Mouse (Mus musculus) embryo, embryonic 11 days (tissue): ENCODE measurements around the gene Tigar.

Experiments
- DNase-seq: peaks from one replicate; pipeline ENCODE4 v3.0.0-alpha.2; 2015

Gene Tigar

DNA sequence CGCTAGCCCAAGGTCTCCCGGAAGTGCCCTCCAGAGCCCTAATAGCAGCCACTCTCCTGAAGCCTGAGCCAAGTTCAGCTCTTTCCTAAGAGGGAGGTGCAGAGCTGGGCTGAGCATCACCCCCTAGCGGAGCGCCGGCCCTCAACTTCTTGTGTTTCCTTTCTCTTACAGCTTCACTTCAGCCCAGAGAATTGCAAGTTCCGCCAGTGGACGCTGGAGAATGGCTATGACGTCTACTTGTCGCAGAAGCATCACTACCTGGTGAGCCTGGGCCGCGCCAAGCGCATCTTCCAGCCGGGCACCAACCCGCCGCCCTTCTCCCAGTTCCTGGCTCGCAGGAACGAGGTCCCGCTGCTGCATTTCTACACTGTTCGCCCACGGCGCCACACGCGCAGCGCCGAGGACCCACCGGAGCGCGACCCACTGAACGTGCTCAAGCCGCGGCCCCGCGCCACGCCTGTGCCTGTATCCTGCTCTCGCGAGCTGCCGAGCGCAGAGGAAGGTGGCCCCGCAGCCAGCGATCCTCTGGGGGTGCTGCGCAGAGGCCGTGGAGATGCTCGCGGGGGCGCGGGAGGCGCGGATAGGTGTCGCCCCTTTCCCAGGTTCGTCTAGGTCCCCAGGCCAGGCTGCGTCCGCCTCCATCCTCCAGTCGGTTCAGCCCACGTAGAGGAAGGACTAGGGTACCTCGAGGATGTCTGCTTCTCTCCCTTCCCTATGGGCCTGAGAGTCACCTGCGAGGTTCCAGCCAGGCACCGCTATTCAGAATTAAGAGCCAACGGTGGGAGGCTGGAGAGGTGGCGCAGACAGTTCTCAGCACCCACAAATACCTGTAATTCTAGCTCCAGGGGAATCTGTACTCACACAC, 29.3 kb downstream of the Tigar start:
- DNase-seq = peak; percentile 88

DNA sequence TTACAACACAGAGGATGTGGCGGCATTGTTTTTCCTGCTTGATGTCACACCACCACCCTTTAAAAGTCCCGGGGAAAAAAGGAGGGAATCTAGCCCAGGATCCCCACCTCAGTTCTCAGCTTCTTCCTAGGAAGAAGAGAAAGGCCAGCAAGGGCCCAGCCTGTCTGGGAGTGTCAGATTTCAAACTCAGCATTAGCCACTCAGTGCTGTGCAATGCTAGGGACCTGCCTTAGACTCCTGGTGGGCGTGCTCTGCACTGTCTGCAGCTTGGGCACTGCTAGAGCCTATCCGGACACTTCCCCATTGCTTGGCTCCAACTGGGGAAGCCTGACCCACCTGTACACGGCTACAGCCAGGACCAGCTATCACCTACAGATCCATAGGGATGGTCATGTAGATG, 36.5 kb downstream of the Tigar start, which contains the start of gene Fgf23:
Gene Fgf23 (plus strand): TSS at position 86 of the 400 bp plus-strand sequence.
- DNase-seq = peak; percentile 79

DNA sequence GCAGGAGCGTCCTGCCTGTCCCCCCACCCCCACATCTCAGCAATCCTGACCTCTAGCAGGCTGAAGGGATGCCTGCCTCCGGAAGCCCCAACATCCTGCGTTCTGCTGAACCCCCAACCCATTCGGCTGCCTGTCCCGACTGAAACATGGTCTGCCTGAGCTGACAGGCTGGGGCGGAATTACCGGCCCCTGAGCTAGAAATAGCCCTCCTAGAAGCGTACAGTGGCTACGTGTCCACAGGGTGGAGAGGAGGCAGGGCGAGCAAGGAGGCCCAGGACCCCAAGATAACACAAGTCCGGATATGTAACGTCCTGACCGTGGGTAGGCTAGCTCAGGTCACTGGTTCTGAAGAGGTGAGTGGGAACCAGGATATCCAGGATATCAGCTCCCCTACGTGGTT, 44.5 kb downstream of the Tigar start:
- DNase-seq = peak; percentile 42

DNA sequence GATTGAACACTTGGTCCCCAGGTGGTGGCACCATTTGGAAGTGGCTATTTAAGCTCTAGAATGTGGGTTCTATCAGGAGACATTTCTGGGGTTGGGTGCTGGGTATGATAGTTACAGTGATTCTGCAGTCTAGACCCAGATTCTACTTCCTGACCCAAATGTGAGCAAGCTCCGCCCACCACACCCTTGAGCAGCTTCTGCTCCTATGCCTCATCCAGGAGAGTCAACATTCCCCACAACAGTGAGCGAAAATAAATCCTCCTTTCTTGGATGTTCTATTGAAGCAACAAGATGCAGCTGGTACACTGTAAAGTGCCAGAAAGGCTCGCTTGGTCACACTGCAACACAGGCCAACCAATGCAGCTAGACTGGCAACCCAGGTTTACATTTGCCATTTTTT, 45.4 kb downstream of the Tigar start:
- no peak for DNase-seq

DNA sequence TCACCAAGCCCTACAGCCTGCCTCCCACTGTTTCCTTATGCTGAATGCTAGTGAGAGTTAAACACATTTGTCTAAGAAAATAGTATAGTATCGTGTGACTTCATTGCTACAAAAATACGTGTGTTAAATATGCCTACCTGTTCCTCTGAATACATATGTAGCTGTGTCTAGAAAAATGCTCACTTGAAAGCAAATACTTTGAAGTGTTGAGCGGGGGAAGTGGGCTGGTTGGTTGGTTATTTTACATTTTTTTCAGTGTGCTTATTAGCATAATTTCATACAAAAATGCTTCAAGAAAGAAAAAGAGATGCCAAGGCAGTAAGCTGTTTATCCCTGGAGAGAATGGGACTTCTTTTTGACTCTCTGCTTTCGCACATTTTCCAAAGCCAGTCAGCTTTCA, 49.4 kb downstream of the Tigar start:
- no peak for DNase-seq

DNA sequence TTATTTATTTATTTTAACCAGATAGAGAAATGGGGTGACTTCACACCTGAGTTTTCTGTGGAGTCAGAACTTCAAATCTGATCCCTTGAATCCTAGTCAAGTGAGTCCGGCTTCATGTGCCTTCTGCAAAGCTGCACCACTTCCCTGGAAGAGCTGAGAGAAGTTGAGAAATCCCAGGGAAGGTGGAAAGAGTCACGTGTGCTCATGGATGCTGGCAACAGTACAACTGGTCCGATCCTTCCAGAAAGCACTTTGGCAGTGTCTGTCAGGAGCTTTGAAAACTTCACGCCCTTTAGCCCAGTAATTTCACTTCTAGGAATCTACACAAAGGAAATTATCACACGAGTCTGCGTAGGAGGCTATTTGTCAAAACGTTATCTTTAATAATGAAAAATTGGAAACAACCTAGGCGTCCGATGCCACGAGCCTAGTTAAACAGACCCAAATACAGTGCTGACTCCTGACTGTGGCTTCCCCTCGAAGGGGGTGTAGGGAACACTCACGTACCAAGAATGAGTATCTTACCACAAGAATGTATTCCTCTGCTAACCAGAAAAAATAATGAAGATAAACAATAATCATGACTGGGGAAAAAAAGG, 52.3 kb downstream of the Tigar start:
- DNase-seq = no peak

DNA sequence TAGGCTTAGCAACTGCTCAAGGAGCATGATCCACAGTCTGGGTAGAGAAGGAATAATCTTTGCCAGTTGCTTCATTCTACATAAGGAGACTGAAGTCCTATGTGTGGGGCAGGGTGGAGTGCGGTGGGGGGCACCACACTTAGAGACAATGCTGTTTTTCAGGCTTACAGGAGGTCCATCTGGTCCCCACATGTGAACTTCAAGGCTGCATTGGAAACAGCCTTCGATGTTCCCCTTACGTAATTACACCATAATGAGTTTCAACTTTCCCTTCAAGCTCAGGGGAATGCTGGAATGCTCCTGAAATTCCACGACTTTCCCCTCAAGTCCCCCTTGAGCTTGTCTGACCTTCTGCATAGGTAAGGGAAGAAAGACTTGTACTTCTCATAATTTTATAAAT, 58.5 kb downstream of the Tigar start:
- DNase-seq = peak; percentile 65

DNA sequence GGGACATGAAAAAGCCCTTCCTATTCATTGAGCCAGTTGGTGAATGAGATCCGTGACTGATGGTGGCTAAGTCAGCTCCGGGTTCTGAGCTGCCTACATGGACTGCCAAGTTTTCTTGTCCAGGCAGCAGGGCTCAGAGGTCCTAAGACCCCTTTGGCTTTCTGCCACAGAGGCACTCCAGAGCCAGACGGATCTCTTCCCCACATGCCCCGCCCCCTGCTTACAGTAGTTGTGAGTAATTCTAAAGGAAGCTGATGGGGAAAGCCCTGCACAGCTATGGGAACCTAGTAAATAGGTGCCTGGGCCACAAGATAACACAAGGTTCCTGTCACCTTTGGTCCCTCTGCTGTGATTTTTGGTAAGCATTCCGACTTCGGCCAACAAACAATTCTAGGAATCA, 64.4 kb downstream of the Tigar start:
- DNase-seq = peak; percentile 40
